Mouse (Mus musculus) WW6 (cell line): ENCODE data around the gene Rnf114.

Experiments used
- DNase-seq: peaks from one replicate; pipeline ENCODE4 v3.0.0-alpha.2; 2013; ENCODE audit warnings: low read depth, low spot score

Rnf114 gene

GRCm38 (mm10) chr2:167491757-167492708, at the start of gene Rnf114:
Gene Rnf114 (plus strand): TSS chr2:167492645.
- DNase-seq: no peak

- no peak for DNase-seq
Measured at GRCm38 (mm10) chr2:167443411-167444193, 48.8 kb upstream of the Rnf114 start.

- DNase-seq: no peak
Measured at GRCm38 (mm10) chr2:167445911-167446780, 46.3 kb upstream of the Rnf114 start.

GRCm38 (mm10) chr2:167447207-167447606, 45.2 kb upstream of the Rnf114 start:
- DNase-seq: no peak

- DNase-seq: no peak
Measured at GRCm38 (mm10) chr2:167447629-167448028, 44.8 kb upstream of the Rnf114 start.

GRCm38 (mm10) chr2:167449331-167450275, 42.8 kb upstream of the Rnf114 start:
- no peak for DNase-seq

GRCm38 (mm10) chr2:167450647-167451046, 41.8 kb upstream of the Rnf114 start:
- DNase-seq: no peak

GRCm38 (mm10) chr2:167453814-167454213, 38.6 kb upstream of the Rnf114 start:
- no peak for DNase-seq

- no peak for DNase-seq
Measured at GRCm38 (mm10) chr2:167456361-167457020, 36.0 kb upstream of the Rnf114 start.

GRCm38 (mm10) chr2:167457213-167457612, 35.2 kb upstream of the Rnf114 start:
- DNase-seq: no peak

- no peak for DNase-seq
Measured at GRCm38 (mm10) chr2:167458548-167458947, 33.9 kb upstream of the Rnf114 start.

- DNase-seq: no peak
Measured at GRCm38 (mm10) chr2:167459071-167459865, 33.2 kb upstream of the Rnf114 start.

- DNase-seq: no peak
Measured at GRCm38 (mm10) chr2:167462954-167463353, 29.5 kb upstream of the Rnf114 start.

- DNase-seq: no peak
Measured at GRCm38 (mm10) chr2:167463802-167464201, 28.6 kb upstream of the Rnf114 start.

GRCm38 (mm10) chr2:167465951-167466350, 26.5 kb upstream of the Rnf114 start:
- no peak for DNase-seq

- no peak for DNase-seq
Measured at GRCm38 (mm10) chr2:167467214-167467613, 25.2 kb upstream of the Rnf114 start.

- peak; percentile 48 for DNase-seq
Measured at GRCm38 (mm10) chr2:167468444-167468843, 24.0 kb upstream of the Rnf114 start.

GRCm38 (mm10) chr2:167470611-167471010, 21.8 kb upstream of the Rnf114 start:
- DNase-seq: no peak

GRCm38 (mm10) chr2:167471585-167471984, 20.9 kb upstream of the Rnf114 start:
- DNase-seq: no peak
